Mouse (Mus musculus) cerebellum, postnatal 4 days (tissue): ENCODE data around the gene Pbld2.

Experiments
- DNase-seq, 2 experiments: peaks; one replicate each; pipeline ENCODE4 v3.0.0; 2022; ENCODE audit warnings: low spot score in 2 of 2, mixed read lengths in 1 of 2

Gene Pbld2

GRCm38 (mm10) chr10:63062696-63063095 lies 38.6 kb downstream of the Pbld2 start:
- DNase-seq: no peak

DNA sequence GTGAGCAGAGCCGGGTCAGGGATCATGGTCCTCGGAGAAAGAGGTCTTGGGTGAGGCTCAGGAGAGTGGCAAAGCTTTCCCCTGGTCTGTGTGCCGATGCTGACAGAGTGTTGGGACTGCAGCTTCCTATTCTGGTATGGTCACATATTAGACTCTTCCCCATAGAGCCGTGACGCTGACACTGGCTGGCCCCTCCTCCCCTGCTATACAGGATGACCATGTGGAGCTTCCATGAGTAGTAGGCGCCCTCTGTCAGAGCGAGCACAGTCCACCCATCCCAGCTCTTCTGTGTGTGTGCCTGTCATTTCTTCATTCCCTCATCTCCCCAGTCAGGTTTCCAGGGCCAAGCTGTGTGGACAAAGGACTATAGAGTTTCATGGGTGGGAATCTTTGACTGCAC lies 39.2 kb downstream of the Pbld2 start:
- DNase-seq: no peak

DNA sequence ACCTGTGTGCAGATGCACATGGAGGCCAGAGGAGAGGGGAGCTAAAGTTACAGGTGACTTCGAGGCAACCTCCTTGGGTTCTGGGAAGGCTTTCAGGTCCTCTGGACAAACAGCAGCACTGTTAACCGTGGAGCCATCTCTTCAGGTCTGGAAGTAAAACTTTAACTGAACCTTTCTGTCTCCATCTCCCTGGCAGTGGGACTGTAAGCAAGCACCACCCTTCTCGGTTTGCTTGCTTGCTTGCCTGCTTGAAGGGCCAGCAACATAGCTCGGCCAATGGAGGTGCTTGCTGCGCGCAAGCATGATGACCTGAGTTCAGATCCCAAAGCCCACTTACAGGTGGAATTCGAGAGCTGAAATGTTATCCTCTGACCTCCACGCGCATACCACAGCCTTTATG lies 40.4 kb downstream of the Pbld2 start:
- DNase-seq: no peak

- DNase-seq: no peak
Observed at GRCm38 (mm10) chr10:63065561-63065960, 41.4 kb downstream of the Pbld2 start.

DNA sequence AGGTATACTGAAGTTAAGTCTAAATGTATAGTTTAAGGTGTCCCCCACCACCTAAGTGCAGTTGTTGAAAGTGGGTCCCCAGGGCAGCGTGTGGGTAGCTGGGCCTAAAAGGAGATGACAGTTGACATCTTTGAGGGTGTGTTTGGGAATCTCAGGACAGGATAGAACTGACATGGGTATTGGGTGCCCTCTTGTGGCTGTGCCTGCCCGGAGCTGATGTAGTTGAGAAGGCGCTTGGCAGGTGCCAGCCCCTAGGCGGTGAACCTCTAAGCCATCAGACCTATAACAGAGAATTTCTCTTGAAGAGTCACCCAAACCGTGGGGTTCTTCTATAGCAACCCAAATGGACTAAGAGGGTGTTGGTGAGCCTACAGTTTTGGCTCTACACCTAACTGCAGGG lies 41.9 kb downstream of the Pbld2 start:
- DNase-seq: peak; percentile 54 to 81

DNA sequence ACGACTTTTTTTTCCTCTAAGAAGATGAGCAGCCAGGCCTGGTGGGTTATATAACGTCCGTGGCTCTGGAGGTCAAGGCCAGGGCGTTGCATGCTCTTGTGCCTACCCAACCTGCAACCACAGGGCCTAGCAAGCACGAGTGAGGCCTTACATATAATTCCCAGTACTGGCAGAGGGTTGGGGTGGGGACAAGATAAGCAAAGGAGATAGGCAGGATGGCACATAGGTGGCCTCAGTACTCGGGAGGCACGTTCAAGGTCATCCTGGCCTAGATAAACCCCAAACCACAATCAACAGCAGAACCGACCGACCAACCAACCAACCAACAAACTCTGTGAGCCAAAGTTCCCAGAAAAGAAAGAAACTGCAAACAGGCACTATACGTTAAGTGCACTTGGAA lies 62.2 kb downstream of the Pbld2 start:
- no peak for DNase-seq

- DNase-seq: no peak
Observed at GRCm38 (mm10) chr10:63089103-63089757, 65.1 kb downstream of the Pbld2 start.

- peak in 1 of 2 experiments; percentile 22 for DNase-seq
Observed at GRCm38 (mm10) chr10:63089758-63090571, 65.8 kb downstream of the Pbld2 start.

- DNase-seq: no peak
Observed at GRCm38 (mm10) chr10:63091915-63092314, 67.8 kb downstream of the Pbld2 start.

GRCm38 (mm10) chr10:63092616-63093550 lies 68.8 kb downstream of the Pbld2 start:
- no peak for DNase-seq

DNA sequence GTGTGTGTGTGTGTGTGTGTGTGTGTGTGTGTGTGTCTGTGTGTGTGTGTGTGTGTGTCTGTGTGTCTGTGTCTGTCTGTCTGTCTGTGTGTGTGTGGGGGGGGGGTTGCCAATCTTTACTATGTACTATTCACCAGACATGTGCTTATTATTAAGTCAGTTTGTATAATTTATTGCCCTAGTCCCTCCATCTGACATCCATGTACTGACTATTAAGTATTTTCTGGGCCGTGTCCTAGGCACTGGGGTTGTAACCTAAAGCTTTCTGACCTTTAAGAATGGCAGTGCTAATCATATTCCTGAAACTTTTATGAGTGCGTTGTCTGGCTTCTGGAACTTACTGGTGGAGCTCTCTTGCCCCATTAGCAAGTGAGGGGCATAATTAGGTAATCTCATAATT lies 72.6 kb downstream of the Pbld2 start:
- DNase-seq: no peak

GRCm38 (mm10) chr10:63098191-63098590 lies 74.1 kb downstream of the Pbld2 start:
- no peak for DNase-seq

DNA sequence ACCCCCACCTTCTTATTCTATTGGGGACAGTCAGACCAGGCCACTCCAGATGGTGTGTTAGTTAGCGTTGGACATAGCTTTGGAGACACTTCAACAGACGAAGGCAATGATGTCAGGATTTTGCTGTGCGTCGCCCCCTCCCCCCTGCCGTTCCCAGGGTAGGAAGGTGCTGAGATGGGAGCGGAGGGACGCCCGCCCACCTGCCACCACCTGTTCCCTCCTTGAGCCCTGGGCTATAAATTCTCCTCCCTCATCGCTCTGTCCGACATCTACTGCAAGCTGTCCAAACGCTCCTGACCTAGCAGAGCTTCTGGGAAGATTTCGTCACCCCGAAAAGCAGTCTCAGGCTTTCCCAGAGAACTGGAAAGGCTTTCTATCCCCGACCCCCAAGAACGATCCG lies 75.4 kb downstream of the Pbld2 start, which contains the start of gene Atoh7:
Gene Atoh7, plus strand, starts transcription at position 131 of the 400 bp plus-strand sequence.
- no peak for DNase-seq

DNA sequence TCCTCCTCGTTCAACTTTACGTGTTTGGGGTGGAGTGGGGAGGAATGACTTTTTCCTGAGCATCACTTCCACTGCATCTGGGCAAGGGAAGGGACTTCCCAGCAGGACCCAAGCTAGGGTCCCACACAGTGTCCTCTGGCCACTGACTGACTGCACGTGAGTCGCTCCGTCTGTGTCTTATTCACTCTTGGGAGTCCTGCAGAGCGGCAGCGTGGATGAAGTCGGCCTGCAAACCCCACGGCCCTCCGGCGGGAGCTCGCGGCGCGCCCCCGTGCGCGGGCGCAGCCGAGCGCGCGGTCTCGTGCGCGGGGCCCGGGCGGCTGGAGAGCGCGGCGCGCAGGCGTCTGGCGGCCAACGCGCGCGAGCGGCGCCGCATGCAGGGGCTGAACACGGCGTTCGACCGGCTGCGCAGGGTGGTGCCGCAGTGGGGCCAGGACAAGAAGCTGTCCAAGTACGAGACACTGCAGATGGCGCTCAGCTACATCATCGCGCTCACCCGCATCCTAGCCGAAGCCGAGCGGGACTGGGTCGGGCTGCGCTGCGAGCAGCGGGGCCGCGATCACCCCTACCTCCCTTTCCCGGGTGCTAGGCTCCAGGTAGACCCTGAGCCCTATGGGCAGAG lies 75.9 kb downstream of the Pbld2 start:
- peak; percentile 39 to 70 for DNase-seq

- no peak for DNase-seq
Observed at GRCm38 (mm10) chr10:63100657-63101056, 76.5 kb downstream of the Pbld2 start.
